Mouse (Mus musculus): ENCODE results near the gene Spon1.

Spon1 gene

GRCm38 (mm10) chr7:113841521-113841920, 75.7 kb downstream of the Spon1 start:
- no peak for DNase-seq (ENCODE audit: low read depth, low spot score)

- no peak for DNase-seq (ENCODE audit: low read depth, low spot score)
Observed at GRCm38 (mm10) chr7:113843150-113843549, 77.4 kb downstream of the Spon1 start.

GRCm38 (mm10) chr7:113845191-113845590, 79.4 kb downstream of the Spon1 start:
- DNase-seq (ENCODE audit: low read depth, low spot score), result no peak

GRCm38 (mm10) chr7:113846553-113846952, 80.8 kb downstream of the Spon1 start:
- DNase-seq (ENCODE audit: low read depth, low spot score), result no peak

GRCm38 (mm10) chr7:113847041-113847819, 81.4 kb downstream of the Spon1 start:
- DNase-seq (ENCODE audit: low read depth, low spot score), result no peak

GRCm38 (mm10) chr7:113850389-113850788, 84.6 kb downstream of the Spon1 start:
- DNase-seq (ENCODE audit: low read depth, low spot score), result no peak

- DNase-seq (ENCODE audit: low read depth, low spot score), result peak; percentile 6
Observed at GRCm38 (mm10) chr7:113855396-113855795, 89.6 kb downstream of the Spon1 start.

- no peak for DNase-seq (ENCODE audit: low read depth, low spot score)
Observed at GRCm38 (mm10) chr7:113856067-113856466, 90.3 kb downstream of the Spon1 start.

GRCm38 (mm10) chr7:113859480-113859881, 93.7 kb downstream of the Spon1 start:
- no peak for DNase-seq (ENCODE audit: low read depth, low spot score)

GRCm38 (mm10) chr7:113861964-113862363, 96.2 kb downstream of the Spon1 start:
- DNase-seq (ENCODE audit: low read depth, low spot score), result peak; percentile 55

- DNase-seq (ENCODE audit: low read depth, low spot score), result no peak
Observed at GRCm38 (mm10) chr7:113872846-113873245, 107.0 kb downstream of the Spon1 start.

GRCm38 (mm10) chr7:113877451-113877850, 111.7 kb downstream of the Spon1 start:
- no peak for DNase-seq (ENCODE audit: low read depth, low spot score)

- no peak for DNase-seq (ENCODE audit: low read depth, low spot score)
Observed at GRCm38 (mm10) chr7:113877926-113878325, 112.1 kb downstream of the Spon1 start.

GRCm38 (mm10) chr7:113879085-113879501, 113.3 kb downstream of the Spon1 start:
- DNase-seq (ENCODE audit: low read depth, low spot score), result no peak

GRCm38 (mm10) chr7:113880021-113880420, 114.2 kb downstream of the Spon1 start:
- DNase-seq (ENCODE audit: low read depth, low spot score), result no peak

- no peak for DNase-seq (ENCODE audit: low read depth, low spot score)
Observed at GRCm38 (mm10) chr7:113890782-113891181, 125.0 kb downstream of the Spon1 start.

GRCm38 (mm10) chr7:113891491-113891890, 125.7 kb downstream of the Spon1 start:
- no peak for DNase-seq (ENCODE audit: low read depth, low spot score)

GRCm38 (mm10) chr7:113893944-113894662, 128.3 kb downstream of the Spon1 start:
- DNase-seq (ENCODE audit: low read depth, low spot score), result no peak

GRCm38 (mm10) chr7:113895266-113895665, 129.5 kb downstream of the Spon1 start:
- no peak for DNase-seq (ENCODE audit: low read depth, low spot score)

- DNase-seq (ENCODE audit: low read depth, low spot score), result no peak
Observed at GRCm38 (mm10) chr7:113898388-113898787, 132.6 kb downstream of the Spon1 start.

GRCm38 (mm10) chr7:113901511-113901910, 135.7 kb downstream of the Spon1 start:
- no peak for DNase-seq (ENCODE audit: low read depth, low spot score)

GRCm38 (mm10) chr7:113901941-113902515, 136.2 kb downstream of the Spon1 start:
- DNase-seq (ENCODE audit: low read depth, low spot score), result no peak

All from 3T3-L1 (cell line).